Mouse (Mus musculus) erythroid progenitor cell, adult 5-6 weeks (primary cell): ENCODE results near the gene Zc3hav1l. TPM values are rescaled to one million over a fixed set of nuclear protein-coding genes. Genes with fewer than 3 reads are reported as not detected.

ENCODE experiments used
- ATAC-seq: replicated peaks from 2 replicates; pipeline ENCODE4 v1.8.0; 2016; ENCODE audit warnings: moderate number of reproducible peaks, mild to moderate bottlenecking, moderate TSS enrichment, inconsistent platforms; ENCODE audit not compliant: poor library complexity, low FRiP score, severe bottlenecking
- total RNA-seq, 2 experiments: library from RNA; stranded (forward) in 1 of 2; stranded (reverse) in 1 of 2; fragments of 150-400 nt in 1 of 2; fragments of 186-747, 209-891 nt in 1 of 2; gene quantifications; 2 replicates each; pipeline versions ENCODE4 v1.2.3 to v1.2.4; 2015 to 2017; ENCODE audit warnings: low replicate concordance in 2 of 2

Gene Zc3hav1l
- total RNA-seq, 2 experiments from 2014 or later = 1.1 to 2.5 TPM

DNA sequence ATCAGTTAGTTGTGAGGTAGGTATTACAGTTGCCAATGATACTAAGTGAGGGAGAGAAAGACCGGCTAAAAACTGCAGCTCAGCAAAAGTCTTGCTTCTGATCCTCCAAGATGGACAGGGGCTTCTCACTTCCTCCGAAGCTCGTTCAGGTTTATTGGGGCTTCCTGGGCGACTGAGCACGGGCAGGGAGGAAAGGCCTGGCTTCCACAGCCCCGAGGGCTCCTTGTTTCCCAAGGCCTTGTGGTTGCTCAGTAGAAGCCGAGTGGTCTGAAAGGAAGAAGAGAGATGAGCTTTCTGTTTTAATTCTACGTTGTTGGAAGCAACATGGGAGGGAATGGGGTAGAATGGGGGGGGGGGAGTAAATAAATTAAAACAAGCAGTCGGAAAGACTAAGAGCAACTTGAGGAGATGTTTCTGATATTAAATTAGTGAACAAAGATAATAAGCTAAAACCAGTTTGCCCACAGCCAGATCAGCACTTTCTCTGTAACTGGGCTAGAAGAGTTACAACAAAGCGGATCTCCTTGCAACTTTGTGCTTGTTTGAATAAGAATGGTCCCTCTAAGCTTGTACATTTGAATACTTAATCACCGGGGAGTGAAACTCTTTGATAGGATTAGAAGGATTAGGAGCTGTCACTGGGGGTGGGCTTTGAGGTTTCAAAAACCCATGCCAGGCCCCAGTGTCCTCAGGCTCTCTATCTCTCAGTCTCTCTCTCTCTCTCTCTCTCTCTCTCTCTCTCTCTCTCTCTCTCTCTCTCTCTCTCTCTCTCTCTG is 6.0 kb downstream of the Zc3hav1l start:
- no peak for ATAC-seq

DNA sequence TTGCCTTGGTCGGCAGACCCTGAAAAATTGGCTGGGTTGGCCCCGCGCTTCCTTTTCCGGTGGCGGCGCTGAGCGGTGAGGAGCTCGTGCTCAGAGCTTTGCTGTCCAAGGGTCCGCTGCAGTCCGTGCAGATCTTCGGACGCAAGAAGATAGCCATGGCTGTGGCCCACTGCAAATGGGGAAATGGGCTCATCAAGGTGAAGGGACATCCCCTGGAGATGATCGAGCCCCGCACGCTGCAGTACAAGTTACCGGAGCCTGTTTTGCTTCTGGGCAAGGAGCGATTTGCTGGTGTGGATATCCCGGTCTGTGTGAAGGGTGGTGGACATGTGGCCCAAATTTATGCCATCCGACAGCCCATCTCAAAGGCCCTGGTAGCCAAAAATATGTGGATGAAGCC is 14.6 kb downstream of the Zc3hav1l start:
- ATAC-seq = no peak

DNA sequence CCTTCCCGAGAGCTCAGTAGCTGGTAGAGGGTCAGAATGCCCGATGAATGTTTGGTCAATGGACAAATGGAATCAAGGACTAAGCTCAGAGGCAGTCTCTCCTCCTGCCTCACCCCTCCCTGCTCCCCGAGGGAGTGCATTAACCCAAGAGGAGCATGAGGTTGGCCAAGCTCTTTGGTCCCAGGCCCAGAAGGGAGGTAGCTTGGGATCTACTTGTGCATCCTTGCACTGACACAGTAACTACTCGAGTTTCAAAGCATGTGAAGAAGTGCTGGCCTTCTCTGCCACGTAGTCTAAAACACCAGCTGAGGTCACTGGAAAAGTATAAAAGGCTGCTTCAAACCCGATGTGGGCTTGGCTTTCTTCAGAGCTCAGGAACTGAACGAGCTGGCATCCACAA is 34.6 kb downstream of the Zc3hav1l start:
- no peak for ATAC-seq

DNA sequence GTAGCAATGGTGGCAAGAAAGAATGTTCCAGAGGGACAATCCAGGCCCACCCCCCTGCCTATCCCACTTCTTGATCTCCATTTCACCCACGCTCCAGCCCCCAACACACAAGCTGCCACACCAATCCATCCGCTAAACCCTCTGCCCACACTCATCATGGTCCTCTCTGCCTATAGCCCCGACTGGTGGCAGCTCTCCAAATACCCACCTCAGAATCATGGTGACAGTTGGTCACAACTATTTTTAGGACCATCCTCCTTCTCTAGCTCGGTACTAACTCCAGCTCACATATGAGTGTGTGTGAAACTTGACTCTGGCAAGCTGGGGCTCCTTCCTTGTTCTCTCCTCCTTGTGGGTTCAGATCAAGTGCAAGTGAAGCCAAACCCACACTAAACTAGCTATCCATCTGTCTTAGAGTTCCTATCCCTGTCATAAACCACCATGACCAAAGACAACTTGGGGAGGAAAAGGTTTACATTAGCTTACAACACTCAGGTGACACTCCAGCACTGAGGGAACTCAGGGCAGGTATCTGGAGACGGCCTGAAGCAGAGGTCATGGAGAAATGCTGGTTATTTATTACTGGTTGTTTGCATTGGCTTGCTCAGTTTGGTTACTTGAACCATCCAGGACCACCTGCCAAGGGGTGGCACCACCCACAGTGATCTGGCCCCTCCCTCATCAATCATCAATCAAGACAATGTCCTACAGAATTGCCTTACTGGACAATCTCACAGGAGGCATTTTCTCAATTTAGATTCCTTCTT is 35.5 kb downstream of the Zc3hav1l start:
- ATAC-seq = no peak

DNA sequence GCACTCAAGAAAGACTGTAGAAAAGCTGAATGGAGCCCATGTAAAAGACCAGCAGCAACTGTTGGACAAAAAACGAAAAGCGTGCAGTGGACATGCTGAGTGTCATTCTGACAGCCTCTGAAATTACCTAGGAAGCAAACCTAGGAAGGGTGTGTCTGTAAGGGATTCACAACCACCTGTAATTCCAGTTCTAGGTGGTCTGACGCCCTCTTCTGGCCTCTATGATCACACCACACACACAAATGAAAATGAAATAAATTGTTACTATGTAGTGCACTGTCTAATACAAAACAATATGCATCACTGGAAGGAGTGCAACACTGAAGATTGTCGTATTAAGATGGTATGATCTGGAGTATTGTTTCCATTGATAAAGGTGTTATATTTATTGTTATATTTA is 37.2 kb downstream of the Zc3hav1l start:
- no peak for ATAC-seq

DNA sequence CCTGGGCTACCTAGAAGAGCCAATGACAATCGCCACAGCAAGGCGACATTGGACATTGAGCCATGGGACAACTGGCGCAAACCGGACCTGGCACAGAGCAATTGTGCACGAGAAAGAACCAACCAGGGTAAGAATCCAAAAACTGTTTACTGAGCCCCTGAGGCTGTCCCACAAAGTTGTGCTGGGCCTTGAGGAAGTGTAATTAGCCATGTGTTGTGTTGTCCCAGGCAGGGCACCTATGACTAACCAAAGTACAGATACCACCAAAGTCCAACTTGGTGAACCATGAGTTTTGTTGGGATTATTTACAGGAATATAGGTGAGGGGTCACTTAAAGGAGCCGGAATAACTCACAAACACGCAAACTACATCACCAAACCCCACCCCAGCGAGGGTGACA is 41.6 kb downstream of the Zc3hav1l start:
- ATAC-seq = no peak

DNA sequence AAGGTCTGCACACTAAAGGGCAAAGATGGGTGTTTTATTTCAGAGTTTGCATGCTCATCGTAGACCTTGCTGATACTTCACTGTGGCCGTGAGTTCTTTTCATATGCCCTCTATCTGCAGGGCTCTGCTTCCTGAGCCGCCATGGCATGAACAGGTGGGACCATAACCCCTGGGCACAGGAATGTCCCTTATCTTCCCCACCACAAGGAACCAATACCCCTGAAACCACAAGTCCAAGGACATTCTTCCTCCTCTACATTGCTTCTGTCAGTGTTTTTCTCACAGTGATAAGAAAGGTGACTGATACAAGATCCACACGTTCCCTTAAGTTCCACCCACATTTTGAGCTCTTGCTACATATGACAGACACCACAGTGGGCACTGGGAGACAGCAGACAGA is 42.3 kb downstream of the Zc3hav1l start:
- no peak for ATAC-seq

DNA sequence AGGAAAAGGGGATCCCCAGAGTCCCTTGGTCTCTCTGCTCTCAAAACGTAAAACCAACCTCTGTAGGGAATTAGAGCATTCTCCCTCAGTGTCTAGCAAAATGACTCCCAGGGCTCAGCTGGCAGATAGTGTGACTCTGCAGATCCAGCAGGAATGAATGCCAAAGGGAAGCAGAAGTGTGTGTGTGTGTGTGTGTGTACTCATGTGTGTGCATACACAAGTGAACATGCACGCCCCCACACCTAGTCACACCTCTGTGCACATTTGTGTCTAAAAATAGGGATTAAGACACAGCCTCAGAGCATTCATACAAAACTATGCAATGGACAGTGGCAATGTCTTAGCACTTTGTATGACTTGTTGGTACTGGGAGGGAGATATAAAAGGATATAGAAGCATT is 43.3 kb downstream of the Zc3hav1l start:
- ATAC-seq = no peak

DNA sequence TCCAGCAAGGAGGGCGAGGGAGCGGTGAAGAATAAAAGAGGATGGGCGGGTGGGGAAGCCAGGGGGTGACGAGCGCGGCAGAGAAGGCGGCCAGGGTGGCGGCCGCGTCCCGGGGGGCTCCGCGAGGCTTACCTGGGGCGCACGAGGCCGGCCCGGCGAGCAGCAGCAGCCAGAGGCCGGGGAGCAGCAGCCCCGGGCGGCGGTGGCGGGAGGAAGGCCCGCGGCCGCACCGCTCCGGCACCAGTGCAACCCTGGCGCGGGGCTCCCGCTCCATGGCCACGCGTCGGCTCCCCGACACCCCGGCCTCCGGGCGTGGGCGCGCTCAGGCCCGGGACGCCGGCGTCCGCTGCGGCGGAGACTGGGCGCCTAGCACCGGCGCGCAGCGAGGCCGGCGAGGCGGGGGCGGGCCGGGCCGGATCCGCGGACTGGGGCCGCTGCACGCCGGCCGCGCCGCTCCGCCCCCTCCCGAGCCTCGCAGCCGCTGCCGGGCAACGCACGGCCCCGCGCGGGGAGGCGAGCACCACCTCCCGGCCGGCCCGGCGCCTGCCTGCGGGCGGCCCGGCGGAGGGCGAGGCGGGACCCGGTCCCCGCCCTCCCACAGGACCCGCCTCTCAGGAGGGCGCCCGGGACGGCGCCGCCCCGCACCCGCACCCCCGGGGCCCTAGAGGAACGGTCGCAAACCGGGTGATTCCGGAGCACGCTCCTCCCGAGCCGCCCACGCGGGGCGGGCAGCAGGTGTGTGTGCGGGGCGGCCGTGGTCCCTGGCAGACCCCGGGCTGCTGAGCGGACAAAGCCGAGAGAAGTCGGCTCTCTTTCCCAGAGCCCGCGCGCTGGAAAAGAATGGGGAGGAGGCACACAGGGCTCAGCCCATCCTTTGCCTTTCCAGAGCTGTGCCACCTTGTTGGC is 45.1 kb downstream of the Zc3hav1l start, which contains the start of gene D630045J12Rik:
D630045J12Rik (minus strand) TSS at position 274 of the 906 bp plus-strand sequence.
- ATAC-seq = no peak

DNA sequence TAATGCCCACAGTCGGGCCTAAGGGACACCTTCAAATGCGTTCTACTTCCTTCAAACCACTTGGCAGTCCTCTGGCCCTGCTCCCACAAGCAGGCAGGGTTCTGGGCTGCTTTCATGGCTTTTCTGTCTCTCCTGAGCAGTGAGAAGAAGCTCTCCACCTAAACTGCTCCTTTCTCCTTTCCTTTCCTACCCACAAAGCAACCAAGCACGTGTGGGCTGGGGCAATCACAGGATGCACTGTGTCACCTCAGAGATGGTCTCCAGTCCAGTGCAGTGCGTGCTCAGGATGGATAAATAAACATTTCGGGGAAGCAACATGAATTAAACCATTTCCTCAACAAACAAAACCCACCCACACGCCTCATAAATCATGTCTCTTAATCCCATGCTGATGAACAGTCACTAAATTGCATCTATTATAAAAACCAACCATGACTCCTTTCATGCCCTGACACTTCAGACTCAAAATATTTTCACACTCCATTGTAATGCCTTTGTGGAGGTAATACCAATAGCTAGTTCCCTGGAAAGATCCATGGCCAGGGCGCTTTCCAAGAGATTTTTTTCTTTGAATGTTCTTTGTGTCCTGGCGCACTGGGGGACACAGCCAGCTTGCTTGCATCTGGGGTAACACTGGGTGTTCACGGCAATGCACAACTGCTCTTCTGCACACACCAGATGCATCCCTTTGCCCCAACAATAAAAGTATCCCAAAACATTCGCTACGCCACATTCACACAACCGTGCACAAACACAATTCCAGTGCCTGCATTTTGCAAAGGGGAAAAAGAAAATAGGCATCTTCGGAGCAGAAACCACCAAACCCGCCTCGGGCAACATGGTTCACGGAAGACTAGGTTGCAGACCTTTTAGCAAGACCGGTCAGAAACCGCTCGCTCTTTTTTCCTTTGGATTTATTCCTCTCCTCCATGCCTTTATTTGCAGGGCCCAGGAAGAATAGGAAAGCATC is 46.0 kb downstream of the Zc3hav1l start:
- no peak for ATAC-seq

DNA sequence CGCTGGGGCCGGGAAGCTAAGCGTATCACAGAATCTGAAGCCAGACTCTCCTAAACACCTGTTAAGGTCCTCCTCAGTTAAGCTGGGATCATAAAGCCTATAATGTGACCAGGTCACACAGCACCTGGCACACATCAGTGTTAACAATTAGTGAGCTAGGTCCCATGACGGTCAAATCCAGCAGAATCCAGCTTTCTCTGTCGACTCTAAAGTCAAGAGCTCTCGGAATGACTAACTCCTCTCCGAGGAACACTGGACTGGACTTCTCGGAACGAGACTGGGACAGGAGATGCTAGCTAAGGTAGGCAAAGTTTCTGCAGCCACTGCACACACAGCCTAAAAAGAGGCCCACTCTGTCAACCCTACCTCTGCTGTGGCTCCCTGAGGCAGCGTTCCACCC is 46.9 kb downstream of the Zc3hav1l start:
- no peak for ATAC-seq

DNA sequence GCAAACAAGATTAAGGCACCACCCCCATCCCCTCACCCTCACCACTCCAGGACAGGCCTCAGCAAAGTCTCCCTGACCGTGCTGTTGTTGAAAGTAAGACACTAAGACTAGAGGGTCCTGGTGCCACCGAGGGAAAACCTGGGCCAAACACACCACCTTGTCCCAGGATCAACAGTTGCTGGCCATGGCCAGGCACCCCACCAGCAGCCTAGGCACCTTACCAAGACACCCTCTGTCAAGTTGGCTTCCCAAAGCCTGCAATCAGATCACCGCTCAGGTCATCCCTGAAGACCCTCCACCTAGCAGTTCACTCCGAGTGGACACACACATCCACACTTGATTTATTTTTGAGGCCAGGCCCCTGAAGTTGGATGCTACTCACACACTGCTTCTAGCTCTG is 47.6 kb downstream of the Zc3hav1l start:
- ATAC-seq = no peak

DNA sequence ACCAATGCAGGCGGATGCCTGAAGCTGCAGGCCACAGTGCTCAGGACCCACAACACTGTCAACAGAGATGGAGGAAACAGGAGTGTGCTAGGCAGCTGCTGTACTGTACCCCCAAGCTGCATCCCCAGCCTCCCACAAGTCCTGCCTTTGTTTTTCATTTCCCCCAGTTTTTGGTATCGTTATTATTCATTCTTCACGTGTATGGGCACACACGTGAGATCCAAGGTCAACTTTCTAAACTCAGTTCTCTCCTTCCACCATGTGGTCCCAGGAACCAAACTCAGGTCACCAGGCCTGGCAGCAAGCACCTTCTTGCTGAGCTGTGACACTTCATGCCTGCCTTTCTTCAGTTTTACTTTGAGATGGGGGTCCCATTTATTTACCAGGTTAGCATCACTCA is 51.7 kb downstream of the Zc3hav1l start:
- ATAC-seq = no peak

DNA sequence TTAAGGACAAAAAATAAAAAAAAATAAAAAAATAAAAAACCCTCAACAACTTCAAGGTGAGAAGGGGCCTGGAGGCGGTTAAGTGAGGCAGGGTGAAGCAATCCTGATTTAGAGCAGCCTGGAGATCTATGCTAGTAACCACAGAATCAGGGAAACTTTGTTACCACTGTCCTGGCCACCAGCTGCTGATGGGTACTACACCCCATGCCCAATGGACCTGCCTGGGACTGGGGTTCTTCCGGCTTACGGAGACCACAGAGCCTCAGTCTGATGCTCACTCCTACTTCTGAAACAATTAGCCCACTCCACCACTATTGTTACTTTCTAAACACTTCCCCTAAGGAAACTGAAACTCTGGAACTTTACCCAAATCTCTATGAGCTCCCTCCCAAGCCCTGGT is 54.3 kb downstream of the Zc3hav1l start:
- no peak for ATAC-seq

DNA sequence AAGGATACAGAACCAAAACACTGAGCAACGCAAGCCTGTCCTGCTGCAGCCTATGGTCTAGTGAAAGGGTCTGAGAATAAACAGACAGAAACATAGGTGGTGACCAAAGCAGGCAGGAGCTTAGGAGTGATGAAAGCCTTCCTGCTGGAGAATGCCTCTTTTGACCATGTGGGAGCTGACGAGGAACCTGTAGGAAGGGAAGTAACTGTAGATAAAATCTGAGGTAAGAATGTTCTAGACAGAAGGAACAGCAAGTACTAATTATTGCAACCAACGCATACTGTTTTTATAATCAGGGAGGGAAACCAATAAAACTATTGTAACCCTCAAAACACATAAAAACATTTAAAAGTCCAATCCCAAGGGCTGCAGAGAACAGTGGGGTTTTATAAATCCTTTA is 54.9 kb downstream of the Zc3hav1l start:
- ATAC-seq = no peak

DNA sequence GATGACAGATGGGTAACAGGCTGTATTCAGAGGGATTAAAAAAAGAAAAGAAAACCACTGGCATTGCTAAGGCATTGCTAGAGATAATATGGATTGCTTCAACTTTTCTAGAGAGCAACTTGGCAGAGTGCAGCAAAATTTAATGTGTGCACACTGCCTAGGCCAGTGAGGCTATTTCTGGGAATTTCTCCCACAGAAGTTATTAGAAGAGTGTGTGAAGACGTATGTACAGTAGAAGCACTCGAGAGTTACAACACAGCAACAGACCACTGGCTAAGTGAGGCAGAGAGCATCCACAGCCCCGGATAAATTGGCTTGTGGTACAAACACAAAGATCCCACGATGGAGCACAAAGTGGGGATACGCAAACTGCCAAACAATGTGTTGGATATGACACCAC is 56.2 kb downstream of the Zc3hav1l start:
- ATAC-seq = no peak

DNA sequence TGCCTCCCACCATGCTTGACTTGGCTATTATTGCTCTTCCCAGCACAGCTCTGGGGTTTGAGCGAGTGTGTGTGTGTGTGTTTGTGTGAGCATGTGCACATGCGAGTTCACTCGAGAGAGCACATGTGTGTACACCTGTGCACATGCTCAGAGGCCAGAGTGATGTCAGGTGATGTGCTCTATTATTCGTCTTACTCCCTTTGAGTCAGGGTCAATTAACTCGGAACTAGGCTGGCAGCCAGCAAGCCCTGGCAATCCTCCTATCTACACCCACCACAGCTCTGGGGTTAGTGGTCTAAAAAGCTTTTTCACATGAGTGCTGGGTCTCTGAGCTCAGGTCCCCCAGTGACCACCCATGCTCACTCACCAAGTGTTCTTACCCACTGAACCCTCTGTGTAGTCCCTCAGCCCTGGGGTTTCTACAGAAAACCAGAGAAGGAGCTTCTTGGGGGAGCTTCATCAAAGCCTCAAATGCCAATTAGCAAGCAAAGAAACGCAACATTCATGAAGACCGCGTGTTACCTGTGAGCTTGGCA is 56.7 kb downstream of the Zc3hav1l start:
- no peak for ATAC-seq

DNA sequence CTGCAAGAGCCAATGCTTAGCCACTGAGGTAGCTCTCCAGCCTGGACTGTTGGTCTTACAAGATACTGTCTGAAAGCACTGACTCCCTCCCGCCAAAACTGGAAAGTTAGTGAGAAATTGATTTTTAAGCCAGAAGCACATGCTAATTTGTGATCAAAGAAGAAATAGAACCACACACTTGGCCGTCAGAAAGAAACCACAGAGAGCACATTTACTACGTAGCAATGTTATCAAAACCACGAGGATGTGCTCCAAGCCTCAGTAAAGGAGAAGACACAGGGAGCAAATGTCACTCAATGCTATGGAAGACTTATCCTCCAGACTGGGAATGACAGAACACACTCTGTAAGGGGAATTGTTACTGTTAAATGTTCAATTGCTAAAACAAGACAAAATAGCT is 57.6 kb downstream of the Zc3hav1l start:
- ATAC-seq = no peak

DNA sequence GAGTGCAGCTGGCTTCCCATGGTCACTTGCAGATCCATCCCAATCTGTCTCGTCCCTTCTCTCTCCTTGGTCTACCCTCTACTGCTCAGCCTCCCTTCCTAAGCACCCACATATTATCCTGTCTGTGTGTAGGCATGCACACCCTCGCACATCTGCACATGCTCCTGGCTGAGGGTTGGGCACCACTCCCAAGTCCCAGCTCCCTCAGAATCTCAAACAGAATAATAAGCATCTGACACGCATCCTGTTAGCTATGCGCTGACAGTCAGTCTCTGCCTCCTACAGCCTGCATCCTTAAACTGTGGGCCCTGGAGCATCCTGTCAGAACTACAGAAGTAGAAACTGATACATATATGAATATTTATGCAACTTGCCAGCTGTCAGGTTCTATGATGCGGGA is 58.4 kb downstream of the Zc3hav1l start:
- no peak for ATAC-seq
